Mouse (Mus musculus) small intestine, adult 2 months (tissue): ENCODE data around the gene Mapk6. TPM values are rescaled to one million over a fixed set of nuclear protein-coding genes. Genes with fewer than 3 reads are reported as not detected.

Experiments
- H3K27ac ChIP-seq: fragments of 200-500 bp; 2 replicates; pipeline ENCODE4 v1.5.1; 2012; ENCODE audit warnings: low read depth, low read length, control low read depth, inconsistent platforms; ENCODE audit not compliant: insufficient read depth
- H3K27me3 ChIP-seq: fragments of 200-500 bp; 2 replicates; pipeline ENCODE4 v1.6.1; 2012; ENCODE audit warnings: mild to moderate bottlenecking, moderate library complexity, low read length, inconsistent platforms; ENCODE audit not compliant: control insufficient read depth, insufficient read depth
- H3K36me3 ChIP-seq: fragments of 200-500 bp; 2 replicates; pipeline ENCODE4 v1.6.1; 2012; ENCODE audit warnings: mild to moderate bottlenecking, low read length, control low read depth, inconsistent platforms; ENCODE audit not compliant: control insufficient read depth, insufficient read depth
- H3K4me1 ChIP-seq: fragments of 200-500 bp; 2 replicates; pipeline ENCODE4 v1.6.1; 2012; ENCODE audit warnings: low read length, inconsistent platforms, mixed read lengths; ENCODE audit not compliant: control insufficient read depth, insufficient read depth, insufficient read length
- H3K4me3 ChIP-seq: fragments of 200-500 bp; 2 replicates; pipeline ENCODE4 v1.5.1; 2012; ENCODE audit warnings: low read depth, mild to moderate bottlenecking, control low read depth, inconsistent platforms, low read length, moderate library complexity
- CTCF ChIP-seq: fragments of 200-500 bp; IDR thresholded peaks from 2 replicates; pipeline ENCODE4 v1.5.1; 2012; ENCODE audit warnings: low read depth, mild to moderate bottlenecking, control low read depth, inconsistent platforms, low read length, moderate library complexity, mixed read lengths; ENCODE audit not compliant: insufficient replicate concordance, insufficient read length; ENCODE audit errors: extremely low read depth
- POLR2A ChIP-seq: fragments of 200-500 bp; IDR thresholded peaks from 2 replicates; pipeline ENCODE4 v1.6.1; 2012; ENCODE audit warnings: low read depth, mild to moderate bottlenecking, control low read depth, inconsistent platforms, low read length, moderate library complexity
- WGBS: fragments of 180-500 bp; shearing (Covaris S2); methylation state at CpG from one replicate; pipeline ENCODE4 v1.1.7; 2018; 5-methylcytosine and 5-hydroxymethylcytosine counted together
- polyA plus RNA-seq: library from polyadenylated mRNA; depleted of rRNA; stranded (reverse); fragments of >200 nt; gene quantifications from 2 replicates; pipeline ENCODE4 v1.2.3, GENCODE M21; 2012; rRNA removed

The Mapk6 gene
- polyA plus RNA-seq, 1 experiment = 28.9 TPM

- H3K4me3 ChIP-seq = no peak overlapping the region
- H3K36me3 ChIP-seq = no peaks in the 10 kb centered on the region
- no peak for TF ChIP-seq POLR2A
- no peak for TF ChIP-seq CTCF
- no peaks in the 10 kb centered on the region for H3K27me3 ChIP-seq
- no peak overlapping the region for H3K27ac ChIP-seq
- WGBS = 93% methylated on average over 3 of the region's 3 CpGs
- peaks cover 12% of the 10 kb centered on the region for H3K4me1 ChIP-seq
These were observed 90.4 kb downstream of the Mapk6 start for GRCm38 (mm10) chr9:75319365-75319764.

Other genes starting within 250 kb of the Mapk6 start
- gene Myo5c, start 178.0 kb downstream of the Mapk6 start, polyA plus RNA-seq = 10.9 and 12.1 TPM in 2 replicates
- 3.9 and 7.3 TPM in 2 replicates for gene Gnb5, start 103.7 kb downstream of the Mapk6 start, polyA plus RNA-seq
- gene Bcl2l10, start 62.2 kb downstream of the Mapk6 start, polyA plus RNA-seq = not detected in 2 replicates
- 1.7 and 2.8 TPM in 2 replicates for gene Leo1, start 31.5 kb upstream of the Mapk6 start, polyA plus RNA-seq
- 6.0 and 13.4 TPM in 2 replicates for gene Tmod3, start 149.7 kb upstream of the Mapk6 start, polyA plus RNA-seq
- 0.15 and 0.42 TPM in 2 replicates for gene Tmod2, start 201.3 kb upstream of the Mapk6 start, polyA plus RNA-seq
- 8.8 and 13.7 TPM in 2 replicates for gene Lysmd2, start 215.7 kb upstream of the Mapk6 start, polyA plus RNA-seq